Mouse (Mus musculus): ENCODE results near the gene M6pr.

GRCm38 (mm10) chr6:122298223-122298609, 10.3 kb upstream of the M6pr start:
- TF ChIP-seq CTCF (IDR thresholded peaks at IDR 0.05; ENCODE audit: control insufficient read depth, insufficient read depth, low read length) (no peak), POLR2A (IDR thresholded peaks at IDR 0.05; ENCODE audit: borderline replicate concordance, control insufficient read depth, low read depth, low read length) (no peak)

Data from bone marrow, adult 2 months (tissue).